Mouse (Mus musculus) heart, postnatal 4 days (tissue): ENCODE results near the gene Poc5. TPM values are rescaled to one million over a fixed set of nuclear protein-coding genes. Genes with fewer than 3 reads are reported as not detected.

Source experiments
- DNase-seq: peaks from one replicate; pipeline ENCODE4 v3.0.0; 2021
- microRNA-seq, 2 experiments: library from miRNA; unstranded; fragments of <30 nt; microRNA quantifications; one replicate each; pipeline ENCODE4 v1.2.0; 2021 to 2022
- total RNA-seq, 2 experiments: library from RNA; stranded (reverse); gene quantifications; 2 replicates each; pipeline ENCODE4 v1.2.3; 2021

The Poc5 gene
- total RNA-seq, 2 experiments from 2014 or later: 16.4 to 17.6 TPM

DNA sequence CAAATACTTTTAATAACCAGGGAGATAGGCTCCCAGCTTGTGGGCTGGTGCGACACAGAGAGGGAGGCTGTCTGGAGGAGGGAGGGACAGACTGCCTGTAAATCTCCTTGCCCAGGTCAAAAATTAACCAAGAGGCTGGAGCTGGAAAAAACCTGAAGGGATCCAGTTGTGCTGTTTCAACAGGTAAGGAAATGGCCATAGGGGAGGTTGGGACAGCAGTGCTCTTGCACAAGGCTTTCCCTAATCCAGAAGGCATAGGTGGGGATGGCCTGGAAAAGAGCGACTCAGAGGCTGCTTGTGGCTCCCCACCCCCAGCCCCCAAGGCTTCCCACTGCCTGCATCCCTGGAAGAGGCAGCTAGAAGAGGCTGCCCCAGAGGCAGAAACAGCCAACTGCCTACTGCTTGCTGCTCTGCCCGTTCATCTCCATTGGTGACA, 44.3 kb downstream of the Poc5 start:
- DNase-seq: no peak

DNA sequence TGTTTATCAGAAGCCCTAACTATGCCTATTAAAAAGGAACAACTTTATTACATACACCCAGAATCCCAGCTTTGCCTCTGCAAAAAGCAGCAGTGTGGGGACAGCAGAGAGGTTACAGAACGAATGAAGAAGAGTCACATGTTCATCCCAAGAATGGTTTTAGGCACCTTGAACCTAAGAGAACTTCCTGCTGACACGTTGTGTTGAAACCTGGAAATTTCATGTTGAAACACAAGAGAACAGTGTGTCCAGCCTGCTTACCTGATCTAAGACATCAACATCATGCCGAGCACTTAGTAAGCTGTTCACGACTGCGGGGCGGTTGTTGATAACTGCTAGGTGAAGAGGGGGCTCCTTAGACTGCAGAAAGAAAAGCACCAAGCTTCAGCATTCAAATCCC, 44.9 kb downstream of the Poc5 start:
- no peak for DNase-seq

DNA sequence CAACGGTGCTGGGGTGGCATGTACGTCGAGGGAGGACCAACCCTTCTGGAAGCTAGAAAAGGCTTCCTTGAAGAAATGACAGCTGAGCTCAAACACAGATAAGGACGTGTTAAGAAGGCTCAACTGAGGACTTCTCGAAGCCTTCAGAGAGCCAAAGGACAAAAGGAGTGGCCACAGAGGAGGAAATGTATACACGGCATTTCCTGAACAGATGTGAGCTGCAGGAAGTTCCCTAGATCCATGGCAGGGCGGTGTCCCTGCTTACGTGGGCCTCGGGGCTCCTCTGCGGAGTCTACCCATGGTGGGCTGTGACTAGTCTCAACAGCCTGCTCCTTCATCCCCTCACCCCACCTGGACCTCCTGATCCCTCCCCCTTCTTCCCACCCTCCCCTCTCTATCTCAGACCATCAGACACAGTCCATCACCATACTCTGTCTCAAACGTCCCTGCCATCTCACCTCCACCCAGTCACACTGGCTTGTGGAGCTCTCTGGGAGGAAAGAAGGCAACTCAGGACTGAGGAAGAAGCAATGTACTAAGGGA, 45.6 kb downstream of the Poc5 start:
- DNase-seq: peak; percentile 17

DNA sequence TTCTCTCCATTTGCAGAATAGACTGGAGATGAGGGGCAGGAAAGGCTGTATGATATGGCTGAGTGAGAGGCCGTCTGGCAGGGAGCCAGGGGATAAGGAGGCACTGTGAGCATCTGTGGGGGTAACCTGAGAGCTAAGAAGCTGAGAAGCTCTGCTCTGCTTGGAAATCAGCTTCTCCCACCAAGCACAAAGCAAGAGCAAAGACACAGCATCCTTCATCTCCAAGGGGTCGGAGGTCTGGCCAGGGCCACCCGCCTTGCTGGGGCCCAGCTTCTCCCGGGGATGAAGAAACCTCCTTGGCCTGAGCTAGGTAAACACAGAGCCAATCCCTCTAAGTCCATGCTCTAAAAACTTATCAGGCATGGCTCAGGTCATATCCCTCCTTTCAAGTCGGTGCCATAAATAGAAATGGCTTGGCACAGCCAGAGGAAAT, 46.8 kb downstream of the Poc5 start:
- peak; percentile 40 for DNase-seq

DNA sequence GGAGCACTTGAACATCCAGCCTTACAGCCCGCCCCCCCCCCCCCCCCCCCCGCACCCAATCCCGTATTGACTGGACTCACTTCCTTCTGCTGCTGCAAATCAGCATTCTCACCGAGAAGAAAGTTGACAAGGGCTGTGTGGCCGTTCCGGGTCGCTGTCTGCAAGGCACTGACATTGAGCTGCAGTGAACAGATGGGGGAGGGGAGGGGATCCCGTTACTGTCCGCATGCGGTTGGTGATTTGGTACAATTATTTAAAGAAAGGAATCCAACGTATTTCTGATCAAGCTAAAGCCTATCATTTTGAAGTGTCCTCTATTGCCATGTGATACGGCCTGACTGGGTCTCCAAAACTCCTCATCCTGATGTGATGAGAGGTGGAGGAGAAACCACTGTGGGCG, 47.7 kb downstream of the Poc5 start:
- peak; percentile 53 for DNase-seq

DNA sequence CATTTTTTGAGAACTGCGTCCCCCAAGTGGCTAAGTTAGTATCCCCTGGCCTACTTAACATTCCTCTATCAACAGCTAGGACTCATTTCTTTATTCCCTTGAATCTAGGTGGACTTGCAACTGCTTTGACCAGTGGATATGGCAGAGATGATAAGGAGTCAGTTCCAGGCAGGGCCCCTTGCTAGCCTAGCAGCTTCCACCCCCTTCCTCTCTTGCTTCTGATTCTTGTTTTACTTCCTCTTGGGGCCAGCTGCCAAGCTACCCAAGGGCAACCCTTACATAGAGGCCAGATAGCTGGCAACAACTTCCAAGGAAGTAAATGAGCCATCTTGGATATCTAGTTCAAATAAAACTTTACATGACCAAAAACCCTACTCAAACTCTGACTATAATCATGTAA, 48.8 kb downstream of the Poc5 start:
- DNase-seq: no peak

DNA sequence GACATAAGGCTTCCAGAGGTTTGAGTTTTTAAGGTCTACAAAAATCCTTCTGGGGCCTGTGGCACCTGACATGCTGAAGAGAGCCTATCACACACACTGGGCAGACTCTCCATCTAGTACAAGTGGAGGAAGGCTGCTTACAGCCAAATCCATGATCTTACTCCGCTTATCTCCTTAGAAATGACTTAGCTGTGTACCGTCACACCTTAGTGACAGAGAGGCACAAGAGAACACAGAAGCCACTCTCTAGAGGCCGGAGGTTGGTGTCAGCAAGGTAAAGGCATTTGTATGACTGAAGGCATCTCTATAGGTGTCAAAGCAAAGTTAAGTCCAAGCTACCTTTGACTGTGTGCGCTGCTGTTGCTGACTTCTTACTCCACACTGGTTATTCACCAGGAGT, 52.3 kb downstream of the Poc5 start:
- no peak for DNase-seq

DNA sequence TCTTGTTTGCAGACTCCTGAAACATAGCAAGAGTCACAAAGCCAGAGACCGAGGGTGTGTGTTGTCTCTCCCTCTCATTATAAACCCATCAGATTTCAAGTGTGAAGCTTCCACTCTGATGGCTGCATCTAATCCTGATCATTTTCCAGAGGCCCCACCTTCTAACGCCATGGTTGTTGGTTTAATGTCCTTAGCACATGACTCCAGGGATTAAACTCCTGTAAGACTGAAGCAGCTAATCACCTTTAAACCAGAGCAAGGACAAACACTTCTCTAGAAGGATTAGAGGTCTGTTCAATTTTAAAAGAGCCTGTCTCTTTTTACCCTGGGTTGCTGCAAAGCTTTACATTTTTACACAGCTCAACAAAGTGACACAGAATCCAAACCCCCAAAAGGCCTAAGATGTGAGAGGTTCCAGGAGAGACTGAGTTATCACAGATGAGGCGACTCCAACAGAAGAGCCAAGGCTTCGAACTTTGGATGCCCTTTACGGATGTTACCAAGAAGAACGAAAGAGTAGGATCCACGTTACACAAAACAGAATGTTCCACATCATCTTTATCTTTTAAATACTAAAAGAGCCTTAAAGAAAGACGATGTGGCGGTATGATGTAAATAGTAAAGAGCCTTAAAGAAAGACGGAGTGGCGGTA, 62.2 kb downstream of the Poc5 start:
- no peak for DNase-seq

DNA sequence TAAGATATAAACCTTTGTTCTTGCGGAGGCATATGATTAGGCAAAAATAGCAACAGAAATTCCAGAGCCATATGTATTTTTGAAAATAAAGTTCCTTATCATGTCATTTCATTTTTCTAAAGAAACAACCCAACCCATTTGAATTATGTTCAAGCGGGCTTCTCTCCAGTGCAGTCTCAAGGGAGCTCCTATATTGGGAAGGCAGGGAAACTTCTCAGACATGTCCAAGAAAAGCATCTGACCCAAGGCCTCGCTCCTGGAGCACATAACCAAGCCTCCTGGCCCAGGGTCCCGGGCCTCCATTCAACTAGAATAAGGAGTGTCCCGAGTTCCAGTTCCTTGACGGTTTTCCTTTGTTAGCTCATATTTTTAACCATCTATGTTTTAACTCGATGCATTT, 62.8 kb downstream of the Poc5 start:
- peak; percentile 54 for DNase-seq

DNA sequence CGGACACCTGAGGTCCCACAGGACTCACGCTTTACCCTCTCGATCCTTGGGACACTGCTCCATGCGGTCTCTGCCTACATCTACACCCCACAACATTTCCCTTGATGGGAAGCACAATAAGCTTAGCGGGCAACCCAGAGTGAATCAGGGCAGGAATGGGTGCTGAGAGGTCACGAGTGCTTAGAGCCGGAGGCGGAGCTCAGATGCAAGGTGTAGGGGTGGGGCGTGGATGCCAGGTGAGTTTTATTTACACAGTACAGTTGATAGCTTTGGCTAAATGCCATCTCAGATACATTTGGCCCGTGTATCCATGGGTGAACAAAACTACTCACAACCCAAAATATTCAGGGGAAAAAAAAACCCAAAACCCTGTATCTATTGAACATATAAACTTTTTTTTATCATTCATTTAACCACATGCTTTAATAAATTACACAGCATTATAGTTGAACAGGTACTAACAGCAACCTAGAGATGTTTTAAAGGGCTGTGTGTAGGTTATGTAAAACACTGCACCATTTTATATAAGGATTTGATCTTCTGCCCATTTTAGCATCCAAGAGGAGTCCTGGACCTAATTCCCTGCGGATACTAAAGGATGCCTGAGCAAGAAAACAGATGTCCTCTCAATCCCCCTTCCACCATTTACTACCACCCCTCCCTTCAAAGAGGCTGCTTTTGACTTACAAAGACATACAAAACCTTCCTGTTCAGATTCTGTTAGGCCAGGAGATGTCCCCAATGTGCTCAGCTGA, 63.5 kb downstream of the Poc5 start:
- DNase-seq: no peak

DNA sequence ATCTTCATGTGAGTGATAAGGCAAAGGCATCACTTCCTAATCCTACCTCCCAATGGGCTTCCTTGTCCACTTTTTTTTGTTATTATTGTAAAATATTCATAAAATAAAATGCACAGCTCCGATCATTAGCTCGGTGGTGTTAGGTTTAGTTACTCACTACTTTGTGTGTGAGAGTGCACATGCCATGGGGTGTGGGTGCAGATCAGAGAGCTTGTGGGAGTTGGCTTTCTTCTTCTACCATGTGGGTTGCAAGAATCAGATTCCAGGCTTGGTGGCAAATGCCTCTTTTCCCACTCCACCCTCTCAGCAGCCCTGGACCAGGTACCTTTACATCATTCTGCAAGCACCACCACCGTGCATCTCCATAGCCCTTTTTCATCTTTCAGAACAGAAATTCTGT, 64.5 kb downstream of the Poc5 start:
- no peak for DNase-seq

DNA sequence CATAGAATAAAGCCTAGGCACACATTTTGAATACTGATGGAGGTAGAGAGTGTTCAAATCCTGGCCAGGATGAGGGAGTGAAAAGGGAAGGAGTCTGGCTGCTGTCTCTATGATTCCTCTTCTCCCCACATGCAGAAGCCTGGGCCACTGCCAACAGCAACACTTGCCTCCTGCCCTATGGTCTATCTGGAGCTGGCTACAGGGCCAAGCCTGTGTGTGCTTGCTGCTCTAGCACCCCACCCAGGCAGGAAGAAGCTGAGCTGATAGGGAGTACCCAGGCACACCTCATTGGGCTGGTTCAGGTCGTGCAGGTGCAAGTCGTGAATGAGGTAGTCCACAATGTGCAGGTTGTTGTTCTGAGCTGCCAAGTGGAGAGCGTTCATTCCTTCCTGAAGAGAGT, 66.2 kb downstream of the Poc5 start:
- peak; percentile 60 for DNase-seq

DNA sequence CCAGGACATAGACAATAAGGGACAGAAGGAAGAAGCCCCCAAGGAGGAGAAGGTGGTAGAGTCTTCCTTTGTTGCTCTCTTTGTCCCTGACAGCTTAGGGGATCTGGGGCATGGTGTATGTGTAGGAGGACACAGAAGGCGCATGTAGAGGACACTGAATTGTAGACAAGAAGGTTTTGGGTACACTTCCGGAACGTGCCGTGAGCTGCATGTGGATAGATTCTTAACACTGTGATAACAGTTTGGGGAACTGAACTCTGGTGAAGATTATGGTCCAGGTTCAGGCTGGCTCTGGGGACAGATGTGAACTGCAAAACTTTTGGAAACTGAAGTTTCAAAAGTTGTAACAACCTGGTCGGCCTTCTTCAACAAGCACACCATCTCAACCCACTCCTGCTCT, 69.5 kb downstream of the Poc5 start:
- no peak for DNase-seq

DNA sequence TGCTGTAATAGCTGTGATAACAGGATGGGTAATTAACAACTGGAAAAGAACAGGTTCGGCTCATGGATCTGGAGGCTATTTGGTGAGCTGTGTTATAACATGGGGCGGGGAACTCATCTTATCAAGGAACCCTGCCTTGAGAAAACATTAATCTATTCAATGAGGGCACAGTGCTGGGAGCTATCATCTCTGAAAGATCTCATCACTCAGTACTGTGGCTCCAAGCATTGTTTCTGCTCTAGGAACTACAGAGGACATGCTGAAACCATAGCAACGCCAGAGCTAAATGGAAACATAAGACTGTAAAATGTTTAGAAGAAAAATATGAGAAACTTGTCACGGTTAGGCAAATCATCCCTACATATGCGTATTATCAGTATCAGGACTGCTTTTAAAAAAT, 69.9 kb downstream of the Poc5 start:
- DNase-seq: no peak

DNA sequence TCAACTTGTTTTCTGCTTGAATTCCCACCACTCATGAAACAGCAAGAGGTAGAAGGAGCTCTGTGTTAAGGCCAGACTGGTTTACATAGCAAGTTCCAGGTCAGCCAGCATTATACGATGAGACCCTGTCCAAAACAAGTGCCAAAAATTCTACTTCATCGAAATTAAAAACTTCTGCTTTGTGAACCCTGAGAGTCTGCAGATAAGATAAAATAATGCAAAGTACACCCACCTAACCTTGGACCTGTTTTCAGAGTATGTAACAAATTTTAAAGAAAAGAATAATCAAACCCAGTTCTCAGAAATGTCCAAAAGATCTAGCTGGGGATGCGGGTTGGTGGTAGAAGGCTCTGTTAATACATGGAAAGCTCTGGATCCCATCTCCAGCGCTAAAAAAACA, 70.5 kb downstream of the Poc5 start:
- DNase-seq: no peak

DNA sequence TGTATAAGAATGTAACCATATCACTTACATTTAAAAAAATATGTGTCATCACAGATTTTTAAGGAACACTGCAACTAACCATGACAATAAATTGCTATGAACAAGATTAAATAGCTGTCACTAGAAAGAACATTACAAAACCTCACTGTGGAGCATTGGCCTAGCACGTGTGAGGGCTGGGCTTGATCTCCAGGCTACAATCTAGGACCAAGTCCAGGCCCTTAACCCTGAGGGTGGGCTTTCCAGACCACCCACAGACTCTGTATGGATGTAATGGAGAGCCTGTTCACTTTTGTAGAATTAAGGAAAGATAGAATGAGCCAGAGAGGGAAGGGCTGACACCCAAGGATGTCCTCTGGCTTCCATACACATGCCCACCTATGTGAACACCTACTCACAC, 74.5 kb downstream of the Poc5 start:
- DNase-seq: no peak

DNA sequence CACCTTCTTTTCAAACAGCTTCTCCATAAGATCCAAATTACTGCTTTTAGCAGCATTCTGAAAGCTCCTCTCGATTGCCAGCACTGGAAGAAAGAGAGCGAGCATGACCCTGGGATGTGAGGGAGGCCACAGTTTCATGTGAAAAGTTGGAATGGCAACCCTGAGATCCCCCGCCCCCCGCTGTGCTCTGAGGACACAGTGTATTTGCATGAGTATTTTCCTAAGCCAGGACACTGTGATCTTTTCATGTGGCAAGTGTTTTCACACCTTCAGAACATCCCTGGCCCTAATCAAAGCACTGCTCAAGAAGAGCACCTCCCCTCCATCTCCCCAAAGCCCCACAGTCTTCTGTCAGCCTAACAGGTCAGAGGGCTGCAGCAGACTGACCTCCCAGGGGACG, 77.2 kb downstream of the Poc5 start:
- DNase-seq: no peak

Small RNA genes lying within 50 kb of the gene (microRNA-seq; reads per million reads assigned to microRNA genes)
- gene Gm25213: 0 reads per million in 2 experiments

Other genes starting within 250 kb of the Poc5 start
- under 1 TPM; 0.62 to 0.83 TPM for gene Ankdd1b, start 82.9 kb downstream of the Poc5 start, total RNA-seq
- not detected for gene Gm17622, start 102.4 kb downstream of the Poc5 start, total RNA-seq
- gene Polk, start 154.3 kb downstream of the Poc5 start, total RNA-seq: 1 to 10 TPM; 5.5 to 7.8 TPM
- 10 to 100 TPM; 36.8 to 37.7 TPM for gene Col4a3bp, start 154.3 kb downstream of the Poc5 start, total RNA-seq